1 mouse cellular context compared by ENCODE assay signal in genomic region chr19:6265727-6266182, GRCm38 (mm10).
TF ChIP-seq lines count a peak whose summit lies in the region.

No protein-coding gene starts in this region.

TF ChIP-seq in MEL, 35 proteins besides CTCF, POLR2A, EP300 and RAD21:
- TF ChIP-seq ZC3H11A (IDR thresholded peaks at IDR 0.05; ENCODE audit: low read depth, low read length): peak; percentile 13; the same call in 1 of the 2 replicates
- peak; percentile 75 for TF ChIP-seq ZNF384 (IDR thresholded peaks at IDR 0.05; ENCODE audit: low read depth, low read length)
- peak; percentile 38; the same call in 1 of the 2 replicates for TF ChIP-seq SMC3 (IDR thresholded peaks at IDR 0.05; ENCODE audit: low read depth, low read length)
- no peak for TF ChIP-seq HCFC1 (IDR thresholded peaks at IDR 0.05; ENCODE audit: low read depth, low read length)
